Mouse (Mus musculus) ES-Bruce4 (cell line): ENCODE measurements around the gene Slc25a11. TPM values are rescaled to one million over a fixed set of nuclear protein-coding genes. Genes with fewer than 3 reads are reported as not detected.

ENCODE experiments used
- H3K27ac ChIP-seq: 2 replicates; pipeline ENCODE4 v1.5.1; 2012; ENCODE audit warnings: low read length, inconsistent platforms; ENCODE audit not compliant: insufficient read depth
- H3K27me3 ChIP-seq: 2 replicates; pipeline ENCODE4 v1.6.1; 2012; ENCODE audit warnings: mild to moderate bottlenecking, low read length, inconsistent platforms; ENCODE audit not compliant: control insufficient read depth, poor library complexity, insufficient read depth, severe bottlenecking
- H3K36me3 ChIP-seq: 2 replicates; pipeline ENCODE4 v1.6.1; 2012; ENCODE audit warnings: inconsistent platforms, mild to moderate bottlenecking, low read length, moderate library complexity; ENCODE audit not compliant: control insufficient read depth, poor library complexity, insufficient read depth, severe bottlenecking
- H3K4me1 ChIP-seq: one replicate; pipeline ENCODE4 v1.8.1; 2011; ENCODE audit warnings: low read length; ENCODE audit not compliant: control insufficient read depth, insufficient read depth
- H3K4me3 ChIP-seq: 2 replicates; pipeline ENCODE4 v1.5.1; 2011; ENCODE audit warnings: low read depth, mild to moderate bottlenecking, low read length
- H3K9ac ChIP-seq: 2 replicates; pipeline ENCODE4 v1.6.1; 2012; ENCODE audit warnings: low read depth, mild to moderate bottlenecking, inconsistent platforms; ENCODE audit not compliant: poor library complexity, severe bottlenecking
- H3K9me3 ChIP-seq: replicated peaks from 2 replicates; pipeline ENCODE4 v1.6.1; 2012; ENCODE audit warnings: mild to moderate bottlenecking, low read length, inconsistent platforms; ENCODE audit not compliant: control insufficient read depth, poor library complexity, insufficient read depth, severe bottlenecking
- CTCF ChIP-seq: IDR thresholded peaks from one replicate; pipeline ENCODE4 v1.8.1; 2011; ENCODE audit warnings: low read depth, low read length
- EP300 ChIP-seq: IDR thresholded peaks from 2 replicates; pipeline ENCODE4 v1.6.1; 2011; ENCODE audit warnings: low read depth, low read length; ENCODE audit not compliant: insufficient read depth
- POLR2A ChIP-seq: IDR thresholded peaks from one replicate; pipeline ENCODE4 v1.8.1; 2011; ENCODE audit warnings: low read length; ENCODE audit not compliant: insufficient read depth
- polyA plus RNA-seq: library from polyadenylated mRNA; stranded (reverse); fragments of >200 nt; gene quantifications from 2 replicates; pipeline ENCODE4 v1.2.4, GENCODE M21; 2011; ENCODE audit warnings: low read depth; ENCODE audit not compliant: missing spikeins, insufficient read depth, insufficient read length

Gene Slc25a11
- polyA plus RNA-seq, 1 experiment = 45.0 TPM

DNA sequence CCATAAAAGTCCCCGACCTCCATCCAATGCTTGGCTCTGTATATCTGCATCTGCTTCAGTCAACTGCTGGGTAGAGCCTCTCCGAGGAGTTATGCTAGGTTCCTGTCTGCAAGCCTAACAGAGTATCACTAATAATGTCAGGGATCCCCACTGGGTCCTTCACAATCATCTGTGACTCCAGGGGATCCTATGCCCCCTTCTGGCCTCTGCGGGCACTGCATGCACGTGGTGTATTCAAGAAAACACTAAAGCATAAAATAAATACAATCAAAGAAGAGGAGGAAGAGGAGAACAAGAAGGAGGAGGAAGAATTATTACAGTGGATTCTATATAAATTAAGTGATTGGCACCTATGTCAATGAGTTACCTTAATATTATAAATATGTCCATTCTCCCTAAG lies 21.8 kb downstream of the Slc25a11 start:
- H3K4me1 ChIP-seq = peaks cover 3% of the 10 kb centered on the region
- H3K27me3 ChIP-seq = no peaks in the 10 kb centered on the region
- no peak overlapping the region for H3K4me3 ChIP-seq
- H3K9ac ChIP-seq = no peak overlapping the region
- TF ChIP-seq POLR2A (no peak), EP300 (no peak), CTCF (peak; percentile 67)
- H3K36me3 ChIP-seq = no peaks in the 10 kb centered on the region
- no peak overlapping the region for H3K27ac ChIP-seq
- H3K9me3 ChIP-seq = no peaks in the 10 kb centered on the region

GRCm38 (mm10) chr11:70623053-70623742 lies 24.1 kb downstream of the Slc25a11 start:
- no peaks in the 10 kb centered on the region for H3K9me3 ChIP-seq
- no peak overlapping the region for H3K27ac ChIP-seq
- H3K4me3 ChIP-seq = no peak overlapping the region
- no peaks in the 10 kb centered on the region for H3K36me3 ChIP-seq
- no peaks in the 10 kb centered on the region for H3K27me3 ChIP-seq
- TF ChIP-seq POLR2A = no peak
- peak; percentile 74 for TF ChIP-seq CTCF
- H3K4me1 ChIP-seq = peaks cover 3% of the 10 kb centered on the region
- H3K9ac ChIP-seq = no peak overlapping the region

DNA sequence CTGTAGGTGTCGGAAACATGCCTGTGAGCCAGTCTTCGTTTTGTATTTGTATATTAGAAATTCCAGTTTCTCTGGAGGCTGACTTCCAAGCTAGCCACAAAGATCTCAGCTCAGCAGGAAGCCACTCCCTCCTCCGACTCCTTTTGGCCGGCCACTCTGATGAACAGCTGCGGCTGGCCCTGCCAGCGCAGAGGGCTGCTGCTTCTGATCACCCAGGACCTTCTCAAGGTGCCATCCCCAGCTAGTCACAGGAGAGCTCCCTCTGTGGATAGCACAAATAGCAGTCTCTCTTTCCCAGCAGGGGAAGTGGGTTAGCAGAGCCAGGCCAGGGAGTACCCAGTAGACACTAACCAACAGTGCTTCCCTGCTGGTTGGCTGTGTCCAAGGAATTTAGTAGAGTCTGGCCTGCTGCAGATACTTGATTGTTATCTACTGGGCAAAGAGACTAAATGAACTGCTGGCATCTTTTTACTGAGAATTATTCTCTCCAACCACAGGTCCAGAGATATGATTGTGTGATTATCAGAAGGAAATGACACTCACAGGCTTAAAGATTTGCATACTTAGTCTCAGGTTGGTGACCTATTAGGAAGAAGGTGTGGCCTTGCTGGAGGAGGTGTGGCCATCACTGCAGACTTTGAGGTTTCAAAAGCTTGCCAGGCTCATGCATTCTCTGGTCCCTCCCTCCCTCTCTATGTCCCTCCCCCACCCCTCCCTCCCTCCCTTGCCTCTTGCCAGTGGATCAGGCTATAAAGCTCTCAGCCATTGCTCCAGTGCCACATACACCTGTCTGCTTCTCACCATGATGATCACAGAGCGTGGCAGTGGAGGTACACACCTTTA lies 25.1 kb downstream of the Slc25a11 start:
- Histone ChIP-seq H3K27ac (no peak overlapping the region), H3K9me3 (no peaks in the 10 kb centered on the region), H3K27me3 (no peaks in the 10 kb centered on the region), H3K36me3 (no peaks in the 10 kb centered on the region), H3K4me3 (no peak overlapping the region), H3K4me1 (peaks cover 3% of the 10 kb centered on the region), H3K9ac (no peak overlapping the region)
- TF ChIP-seq POLR2A (no peak), EP300 (no peak), CTCF (no peak)

DNA sequence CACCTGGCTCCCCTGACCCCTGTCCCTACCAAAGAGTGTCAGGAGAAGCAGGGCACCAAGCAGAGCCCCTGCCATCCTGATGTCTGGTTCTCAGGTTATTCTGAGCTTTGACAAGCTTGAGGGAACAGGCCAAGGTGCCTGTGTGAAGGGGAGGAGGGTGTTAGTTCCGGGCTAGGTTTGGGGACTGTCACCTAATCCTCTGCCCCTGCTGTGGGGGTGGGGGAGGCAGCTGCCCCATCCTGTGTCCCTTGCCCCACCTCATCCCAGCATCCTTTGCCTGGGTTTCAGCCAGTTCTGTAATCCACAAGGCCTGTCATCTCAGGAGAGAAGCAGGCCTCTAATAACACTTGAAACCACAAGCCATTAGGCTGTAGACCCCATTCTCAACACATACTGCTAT lies 28.2 kb downstream of the Slc25a11 start, which contains the start of gene Chrne:
Gene Chrne (minus strand): TSS at position 116 of the 400 bp plus-strand sequence.
- Histone ChIP-seq H3K9ac (no peak within 1 kb of the TSS), H3K4me3 (no peak within 1 kb of the TSS)

DNA sequence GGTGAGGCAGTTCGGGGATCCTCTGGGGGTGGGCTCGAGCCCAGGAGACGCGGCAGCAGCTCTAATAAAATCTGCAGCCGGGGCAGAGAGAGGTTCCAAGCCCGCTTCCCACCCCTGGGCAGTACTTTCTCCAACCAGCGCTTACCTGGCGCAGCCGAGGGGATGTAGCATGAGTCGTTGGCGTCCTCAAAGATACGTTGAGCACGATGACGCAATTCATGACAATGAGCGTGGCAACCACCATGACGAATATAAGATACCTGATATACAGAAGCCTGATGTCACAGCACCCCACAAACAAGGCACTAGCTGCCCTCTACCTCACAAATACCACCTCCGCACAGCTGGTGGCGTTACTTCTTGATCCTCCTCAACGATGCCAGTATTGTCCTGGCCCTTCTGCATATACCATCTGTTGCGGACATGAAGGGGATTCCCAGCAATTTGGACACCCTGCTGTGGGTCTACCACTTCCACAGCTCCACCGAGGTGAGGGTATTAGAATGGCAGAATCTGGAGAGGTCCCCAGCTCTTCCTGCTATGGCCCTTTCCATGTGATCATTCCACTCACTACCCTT lies 31.7 kb downstream of the Slc25a11 start, which contains the start of gene 4930544D05Rik:
Gene 4930544D05Rik (plus strand): TSS at position 333 of the 578 bp plus-strand sequence.
- no peaks in the 10 kb centered on the region for H3K27me3 ChIP-seq
- no peak within 1 kb of the TSS for H3K27ac ChIP-seq
- peaks cover 7% of the 10 kb centered on the region; the same call in 1 of the 2 replicates for H3K36me3 ChIP-seq
- H3K9me3 ChIP-seq = no peaks in the 10 kb centered on the region
- peak within 1 kb of the TSS; percentile 71 for H3K4me3 ChIP-seq
- H3K4me1 ChIP-seq = no peaks in the 10 kb centered on the region
- H3K9ac ChIP-seq = peak within 1 kb of the TSS; percentile 32
- TF ChIP-seq CTCF (no peak), EP300 (no peak), POLR2A (no peak)

More for the DNA sequence above, 28.2 kb downstream of the Slc25a11 start, which contains the start of gene Chrne:
- Histone ChIP-seq H3K27me3 (no peaks in the 10 kb centered on the region), H3K36me3 (no peaks in the 10 kb centered on the region), H3K9me3 (no peaks in the 10 kb centered on the region), H3K4me1 (no peaks in the 10 kb centered on the region), H3K27ac (no peak within 1 kb of the TSS)
- no peak for TF ChIP-seq CTCF
- TF ChIP-seq EP300 = no peak
- TF ChIP-seq POLR2A = no peak
